Mouse (Mus musculus): Measurements from ENCODE around the gene Pnpt1.

The Pnpt1 gene

GRCm38 (mm10) chr11:29130385-29131355 is at the start of gene Pnpt1:
Pnpt1 (plus strand) TSS chr11:29130744.
- in situ Hi-C loops (cut with MboI, MseI), result no loop called here

GRCm38 (mm10) chr11:29092403-29092802 is 38.1 kb upstream of the Pnpt1 start:
- in situ Hi-C loops (cut with MboI, MseI), result no loop called here

GRCm38 (mm10) chr11:29098926-29099325 is 31.6 kb upstream of the Pnpt1 start:
- in situ Hi-C loops (cut with MboI, MseI), result no loop called here

- in situ Hi-C loops (cut with MboI, MseI), result no loop called here
Measured at GRCm38 (mm10) chr11:29129862-29130384, 621 bp upstream of the Pnpt1 start.

GRCm38 (mm10) chr11:29140671-29141070 is 10.1 kb downstream of the Pnpt1 start:
- in situ Hi-C loops (cut with MboI, MseI), result no loop called here

- in situ Hi-C loops (cut with MboI, MseI), result loop anchor here (5.0 kb wide), 1 partner anchor 68 kb away; no protein-coding TSS in a partner anchor
Measured at GRCm38 (mm10) chr11:29148901-29149300, 18.4 kb downstream of the Pnpt1 start.

- in situ Hi-C loops (cut with MboI, MseI), result no loop called here
Measured at GRCm38 (mm10) chr11:29163569-29163968, 33.0 kb downstream of the Pnpt1 start.

- in situ Hi-C loops (cut with MboI, MseI), result loop anchor here (10.0 kb wide), 1 partner anchor 373 kb away; the partner anchor contains the start of genes Clhc1 and Rps27a
Measured at GRCm38 (mm10) chr11:29171959-29172391, 41.4 kb downstream of the Pnpt1 start.

- in situ Hi-C loops (cut with MboI, MseI), result loop anchor here (10.0 kb wide), 1 partner anchor 372 kb away; the partner anchor contains the start of genes Clhc1 and Rps27a
Measured at GRCm38 (mm10) chr11:29172563-29173124, 42.1 kb downstream of the Pnpt1 start, which contains the start of gene Ppp4r3b. Ppp4r3b (plus strand) TSS chr11:29172890.

- in situ Hi-C loops (cut with MboI, MseI), result loop anchor here (10.0 kb wide), 1 partner anchor 372 kb away; the partner anchor contains the start of genes Clhc1 and Rps27a
Measured at GRCm38 (mm10) chr11:29173125-29173631, 42.6 kb downstream of the Pnpt1 start.

- in situ Hi-C loops (cut with MboI, MseI), result loop anchor here (10.0 kb wide), 1 partner anchor 371 kb away; the partner anchor contains the start of genes Clhc1 and Rps27a
Measured at GRCm38 (mm10) chr11:29173706-29174436, 43.3 kb downstream of the Pnpt1 start.

GRCm38 (mm10) chr11:29179319-29179718 is 48.8 kb downstream of the Pnpt1 start:
- in situ Hi-C loops (cut with MboI, MseI), result loop anchor here (10.0 kb wide), 1 partner anchor 365 kb away; the partner anchor contains the start of genes Clhc1 and Rps27a

GRCm38 (mm10) chr11:29180657-29181056 is 50.1 kb downstream of the Pnpt1 start:
- in situ Hi-C loops (cut with MboI, MseI), result no loop called here

GRCm38 (mm10) chr11:29181751-29182150 is 51.2 kb downstream of the Pnpt1 start:
- in situ Hi-C loops (cut with MboI, MseI), result no loop called here

- in situ Hi-C loops (cut with MboI, MseI), result no loop called here
Measured at GRCm38 (mm10) chr11:29188981-29189380, 58.4 kb downstream of the Pnpt1 start.

- in situ Hi-C loops (cut with MboI, MseI), result no loop called here
Measured at GRCm38 (mm10) chr11:29203653-29204052, 73.1 kb downstream of the Pnpt1 start.

- in situ Hi-C loops (cut with MboI, MseI), result no loop called here
Measured at GRCm38 (mm10) chr11:29209774-29210173, 79.2 kb downstream of the Pnpt1 start.

All from T-helper 1 cell (primary cell).